Mouse (Mus musculus): ENCODE results near the gene Nccrp1. TPM values are rescaled to one million over a fixed set of nuclear protein-coding genes. Genes with fewer than 3 reads are reported as not detected.
"Not testable (repeated sequence)": the region's sequence is repeated elsewhere in the genome, so short reads cannot be mapped to it uniquely, and the experiment has no call there.

The Nccrp1 gene
- polyA plus RNA-seq, 1 experiment from 2014 or later: not detected

- Histone ChIP-seq H3K4me1 (replicated peaks; ENCODE audit: control insufficient read depth, insufficient read depth, low read length) (no peaks in the 10 kb centered on the region), H3K27me3 (ENCODE audit: control insufficient read depth, insufficient read depth, low read length) (peaks cover 17% of the 10 kb centered on the region), H3K36me3 (ENCODE audit: control insufficient read depth, insufficient read depth, low read length) (no peaks in the 10 kb centered on the region), H3K9me3 (ENCODE audit: control insufficient read depth, low read length) (no peaks in the 10 kb centered on the region), H3K9ac (ENCODE audit: low read depth, low read length) (no peak overlapping the region), H3K27ac (ENCODE audit: low read depth, low read length) (no peak overlapping the region), H3K4me3 (ENCODE audit: low read depth, low read length) (peak overlapping the region; percentile 10; the same call in 1 of the 2 replicates), H3K4me2 (replicated peaks; ENCODE audit: low read depth, low read length) (peak overlapping the region; percentile 31)
- DNase-seq (ENCODE audit: low spot score) (no peak), ATAC-seq (ENCODE audit: low FRiP score) (no peak)
- 1% methylated on average over 20 of the region's 22 CpGs for WGBS
Observed at GRCm38 (mm10) chr7:28546649-28547048, 405 bp downstream of the Nccrp1 start.

GRCm38 (mm10) chr7:28545891-28546210 lies 1.2 kb downstream of the Nccrp1 start:
- no peak overlapping the region for H3K4me3 ChIP-seq (ENCODE audit: low read depth, low read length)

DNA sequence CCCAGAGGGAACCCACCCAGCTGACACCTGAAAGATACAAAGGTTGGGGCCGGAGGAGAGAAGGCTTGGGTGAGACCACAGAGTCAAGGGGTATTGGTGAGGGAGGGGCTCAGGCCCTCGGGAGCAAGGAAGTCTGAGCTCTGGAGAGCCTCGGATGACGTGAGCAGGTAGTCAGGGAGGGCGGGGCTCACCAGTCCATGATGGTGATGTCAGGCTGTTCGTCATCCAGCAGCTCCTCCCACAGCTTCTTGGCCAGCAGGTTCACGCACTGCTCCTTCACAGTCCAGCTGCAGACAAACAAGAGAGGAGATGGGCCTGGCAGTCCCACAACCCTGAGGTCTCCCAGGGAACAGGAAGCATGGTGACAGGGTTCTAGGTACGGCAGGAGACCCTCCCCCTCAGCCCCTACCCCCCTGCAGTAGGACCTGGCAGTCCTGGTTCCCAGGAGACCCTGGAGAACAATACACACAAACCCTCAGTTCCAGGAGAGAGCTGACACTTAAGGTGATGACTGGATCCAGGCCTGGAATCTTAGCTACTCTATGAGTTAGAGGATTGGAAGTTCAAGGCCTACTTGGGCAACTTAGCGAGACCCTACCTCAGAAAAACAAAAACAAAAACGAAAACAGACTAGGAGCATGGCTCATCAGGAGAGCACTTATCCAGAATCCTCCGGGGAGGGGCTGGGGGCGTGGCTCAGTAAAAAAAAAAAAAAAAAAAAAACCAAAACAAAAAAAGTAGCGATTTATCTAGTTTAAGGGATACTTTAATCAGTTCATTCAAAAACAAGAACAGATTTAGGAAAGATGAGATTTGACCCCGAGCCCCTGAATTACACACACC lies 1.8 kb downstream of the Nccrp1 start:
- Histone ChIP-seq H3K27ac (ENCODE audit: low read depth, low read length) (no peak overlapping the region), H3K4me3 (ENCODE audit: low read depth, low read length) (no peak overlapping the region), H3K9ac (ENCODE audit: low read depth, low read length) (no peak overlapping the region), H3K36me3 (ENCODE audit: control insufficient read depth, insufficient read depth, low read length) (no peaks in the 10 kb centered on the region), H3K4me2 (replicated peaks; ENCODE audit: low read depth, low read length) (no peak overlapping the region), H3K9me3 (ENCODE audit: control insufficient read depth, low read length) (no peaks in the 10 kb centered on the region), H3K4me1 (replicated peaks; ENCODE audit: control insufficient read depth, insufficient read depth, low read length) (no peaks in the 10 kb centered on the region), H3K27me3 (ENCODE audit: control insufficient read depth, insufficient read depth, low read length) (peaks cover 17% of the 10 kb centered on the region)
- WGBS: 23% methylated on average over 14 of the region's 14 CpGs
- ATAC-seq (ENCODE audit: low FRiP score): peak; percentile 31; the same call in 1 of the 2 replicates
- DNase-seq (ENCODE audit: low spot score): peak; percentile 52

More at GRCm38 (mm10) chr7:28545891-28546210, 1.2 kb downstream of the Nccrp1 start:
- no peaks in the 10 kb centered on the region for H3K36me3 ChIP-seq (ENCODE audit: control insufficient read depth, insufficient read depth, low read length)
- peaks cover 17% of the 10 kb centered on the region for H3K27me3 ChIP-seq (ENCODE audit: control insufficient read depth, insufficient read depth, low read length)
- DNase-seq (ENCODE audit: low spot score) (no peak), ATAC-seq (ENCODE audit: low FRiP score) (no peak)
- H3K4me1 ChIP-seq (replicated peaks; ENCODE audit: control insufficient read depth, insufficient read depth, low read length): no peaks in the 10 kb centered on the region
- no peak overlapping the region for H3K9ac ChIP-seq (ENCODE audit: low read depth, low read length)
- no peaks in the 10 kb centered on the region for H3K9me3 ChIP-seq (ENCODE audit: control insufficient read depth, low read length)
- WGBS: 41% methylated on average over 7 of the region's 7 CpGs
- no peak overlapping the region for H3K27ac ChIP-seq (ENCODE audit: low read depth, low read length)
- no peak overlapping the region for H3K4me2 ChIP-seq (replicated peaks; ENCODE audit: low read depth, low read length)

DNA sequence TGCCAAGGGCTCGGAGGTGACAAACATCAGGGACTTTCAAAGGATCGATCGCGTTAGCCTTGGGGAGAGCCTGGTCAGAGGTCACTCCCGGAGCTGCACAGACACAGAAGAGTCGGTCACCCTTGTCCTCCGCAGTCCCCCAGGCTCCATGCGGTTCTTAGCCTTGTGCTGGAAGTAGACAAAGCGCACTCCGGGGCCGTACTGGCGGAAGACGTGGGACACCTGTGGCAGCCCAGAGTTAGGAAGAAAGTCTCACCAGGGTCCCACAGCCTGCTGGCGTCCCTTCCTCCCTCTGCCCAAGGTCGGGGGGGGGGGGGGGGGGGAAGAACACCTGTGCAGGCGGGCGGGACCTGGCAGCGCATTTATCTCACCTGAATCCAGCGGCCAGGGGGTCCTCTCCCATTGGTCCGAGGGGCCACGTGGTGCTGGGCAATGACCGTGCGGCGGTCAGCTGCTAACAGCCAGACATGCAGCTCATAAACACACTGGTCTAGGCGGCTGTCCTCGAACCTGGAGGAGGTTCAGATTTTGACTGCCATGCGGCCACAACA lies 2.9 kb downstream of the Nccrp1 start:
- DNase-seq (ENCODE audit: low spot score) (peak; percentile 35), ATAC-seq (ENCODE audit: low FRiP score) (peak; percentile 43; the same call in 1 of the 2 replicates)
- Histone ChIP-seq H3K36me3 (ENCODE audit: control insufficient read depth, insufficient read depth, low read length) (no peaks in the 10 kb centered on the region), H3K27me3 (ENCODE audit: control insufficient read depth, insufficient read depth, low read length) (peaks cover 17% of the 10 kb centered on the region), H3K4me3 (ENCODE audit: low read depth, low read length) (peak overlapping the region; percentile 18), H3K4me1 (replicated peaks; ENCODE audit: control insufficient read depth, insufficient read depth, low read length) (no peaks in the 10 kb centered on the region), H3K4me2 (replicated peaks; ENCODE audit: low read depth, low read length) (peak overlapping the region; percentile 44), H3K27ac (ENCODE audit: low read depth, low read length) (no peak overlapping the region), H3K9me3 (ENCODE audit: control insufficient read depth, low read length) (no peaks in the 10 kb centered on the region), H3K9ac (ENCODE audit: low read depth, low read length) (no peak overlapping the region)
- WGBS: 3% methylated on average over 22 of the region's 27 CpGs

DNA sequence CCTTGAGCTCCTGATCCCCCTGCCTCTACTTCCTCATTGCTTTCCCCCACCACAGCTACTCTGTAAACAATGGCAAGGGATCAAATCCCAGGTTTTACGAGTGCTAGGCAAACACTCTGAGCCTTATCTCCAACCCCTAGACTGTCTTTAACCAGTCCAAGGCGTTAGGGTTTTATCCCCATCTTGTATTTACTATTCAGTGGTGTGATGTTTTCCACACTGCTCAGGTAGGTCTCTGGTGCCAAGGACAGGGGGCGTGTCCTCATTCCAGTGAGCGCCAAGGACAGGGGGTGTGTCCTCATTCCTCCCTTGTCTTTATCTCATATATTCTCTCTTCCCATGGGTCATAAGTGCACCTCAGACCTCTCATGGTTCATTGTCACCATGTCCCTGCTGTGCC lies 6.5 kb downstream of the Nccrp1 start, which contains the start of gene Sycn:
Gene Sycn (plus strand): TSS at position 360 of the 400 bp plus-strand sequence.
- no peaks in the 10 kb centered on the region for H3K9me3 ChIP-seq (ENCODE audit: control insufficient read depth, low read length)
- H3K27ac ChIP-seq (ENCODE audit: low read depth, low read length): no peak within 1 kb of the TSS
- no peak within 1 kb of the TSS for H3K4me2 ChIP-seq (replicated peaks; ENCODE audit: low read depth, low read length)
- H3K4me1 ChIP-seq (replicated peaks; ENCODE audit: control insufficient read depth, insufficient read depth, low read length): no peaks in the 10 kb centered on the region
- WGBS: 87% methylated on average over 4 of the region's 4 CpGs
- DNase-seq (ENCODE audit: low spot score) (no peak), ATAC-seq (ENCODE audit: low FRiP score) (no peak)
- H3K36me3 ChIP-seq (ENCODE audit: control insufficient read depth, insufficient read depth, low read length): no peaks in the 10 kb centered on the region
- H3K9ac ChIP-seq (ENCODE audit: low read depth, low read length): no peak within 1 kb of the TSS
- no peak within 1 kb of the TSS for H3K4me3 ChIP-seq (ENCODE audit: low read depth, low read length)
- peaks cover 4% of the 10 kb centered on the region for H3K27me3 ChIP-seq (ENCODE audit: control insufficient read depth, insufficient read depth, low read length)

GRCm38 (mm10) chr7:28538886-28539285 lies 8.2 kb downstream of the Nccrp1 start:
- H3K4me1 ChIP-seq (replicated peaks; ENCODE audit: control insufficient read depth, insufficient read depth, low read length); H3K36me3 ChIP-seq (ENCODE audit: control insufficient read depth, insufficient read depth, low read length); H3K4me2 ChIP-seq (replicated peaks; ENCODE audit: low read depth, low read length); H3K9ac ChIP-seq (ENCODE audit: low read depth, low read length); H3K4me3 ChIP-seq (ENCODE audit: low read depth, low read length); ATAC-seq (ENCODE audit: low FRiP score); DNase-seq (ENCODE audit: low spot score); H3K9me3 ChIP-seq (ENCODE audit: control insufficient read depth, low read length); H3K27me3 ChIP-seq (ENCODE audit: control insufficient read depth, insufficient read depth, low read length); H3K27ac ChIP-seq (ENCODE audit: low read depth, low read length): not testable (repeated sequence)
- 94% methylated on average over 6 of the region's 6 CpGs for WGBS

GRCm38 (mm10) chr7:28532005-28532404 lies 15.0 kb downstream of the Nccrp1 start:
- no peak overlapping the region for H3K9ac ChIP-seq (ENCODE audit: low read depth, low read length)

DNA sequence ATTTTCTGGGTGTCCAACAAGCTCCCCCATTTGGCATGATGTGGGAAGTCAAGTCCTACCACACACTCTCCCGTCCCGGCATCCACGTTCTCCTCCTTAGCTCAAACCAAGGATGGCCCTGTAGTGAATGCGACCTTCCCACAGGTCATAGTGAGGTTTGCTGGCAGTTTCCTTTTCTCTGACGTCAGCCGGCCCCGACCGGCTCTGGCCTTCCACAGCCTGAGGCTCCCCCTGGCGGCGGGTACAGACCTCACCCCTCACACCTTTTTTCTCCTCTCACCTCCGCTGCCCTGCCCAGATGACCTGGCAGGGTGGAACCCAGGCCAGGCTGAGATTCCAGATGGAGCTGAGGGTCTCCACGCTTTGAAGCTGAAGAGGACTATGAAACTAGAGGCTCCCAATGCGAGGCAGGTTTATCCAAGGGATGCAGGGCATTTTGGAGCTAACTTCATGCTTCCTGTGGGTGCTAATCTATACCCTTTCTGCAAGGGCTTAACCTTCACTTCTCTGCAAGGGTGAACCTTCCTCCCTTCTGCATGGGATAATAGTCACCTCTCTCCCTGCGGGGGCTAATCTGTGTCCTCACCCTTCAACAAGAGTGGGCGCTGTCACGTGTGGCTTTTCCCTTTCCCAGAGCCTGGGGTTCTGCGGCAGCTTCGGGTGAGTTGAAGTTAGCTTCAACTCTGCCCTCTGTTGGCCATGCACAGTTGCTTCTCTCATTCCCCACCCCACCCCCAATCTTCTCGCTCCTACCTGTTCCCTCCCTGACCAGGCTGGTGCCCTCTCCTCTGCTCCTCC lies 18.9 kb downstream of the Nccrp1 start:
- 13% methylated on average over 19 of the region's 19 CpGs for WGBS
- H3K4me2 ChIP-seq (replicated peaks; ENCODE audit: low read depth, low read length): no peak overlapping the region
- H3K4me3 ChIP-seq (ENCODE audit: low read depth, low read length): no peak overlapping the region
- H3K9me3 ChIP-seq (ENCODE audit: control insufficient read depth, low read length): no peaks in the 10 kb centered on the region
- no peak overlapping the region for H3K27ac ChIP-seq (ENCODE audit: low read depth, low read length)
- no peaks in the 10 kb centered on the region for H3K36me3 ChIP-seq (ENCODE audit: control insufficient read depth, insufficient read depth, low read length)
- DNase-seq (ENCODE audit: low spot score): peak; percentile 86
- H3K4me1 ChIP-seq (replicated peaks; ENCODE audit: control insufficient read depth, insufficient read depth, low read length): no peaks in the 10 kb centered on the region
- H3K27me3 ChIP-seq (ENCODE audit: control insufficient read depth, insufficient read depth, low read length): no peaks in the 10 kb centered on the region
- ATAC-seq (ENCODE audit: low FRiP score): no peak
- H3K9ac ChIP-seq (ENCODE audit: low read depth, low read length): no peak overlapping the region

More at GRCm38 (mm10) chr7:28532005-28532404, 15.0 kb downstream of the Nccrp1 start:
- ATAC-seq (ENCODE audit: low FRiP score) (no peak), DNase-seq (ENCODE audit: low spot score) (no peak)
- H3K4me1 ChIP-seq (replicated peaks; ENCODE audit: control insufficient read depth, insufficient read depth, low read length): no peaks in the 10 kb centered on the region
- no peaks in the 10 kb centered on the region for H3K27me3 ChIP-seq (ENCODE audit: control insufficient read depth, insufficient read depth, low read length)
- no peaks in the 10 kb centered on the region for H3K9me3 ChIP-seq (ENCODE audit: control insufficient read depth, low read length)
- no peak overlapping the region for H3K4me3 ChIP-seq (ENCODE audit: low read depth, low read length)
- no peak overlapping the region for H3K4me2 ChIP-seq (replicated peaks; ENCODE audit: low read depth, low read length)
- 78% methylated on average over 8 of the region's 8 CpGs for WGBS
- H3K27ac ChIP-seq (ENCODE audit: low read depth, low read length): no peak overlapping the region
- H3K36me3 ChIP-seq (ENCODE audit: control insufficient read depth, insufficient read depth, low read length): no peaks in the 10 kb centered on the region

Measured in hindbrain, embryonic 11.5 days (tissue).